Mouse (Mus musculus): ENCODE data around the gene Pheta2. TPM values are rescaled to one million over a fixed set of nuclear protein-coding genes. Genes with fewer than 3 reads are reported as not detected.

The Pheta2 gene
- 0.52 and 0.78 TPM in 2 replicates for polyA plus RNA-seq (2012; rRNA removed)

GRCm38 (mm10) chr15:82338593-82339112, at the start of gene Pheta2, which contains the start of the genes Naga and Smdt1:
Pheta2 (plus strand) TSS chr15:82338942.
Naga (minus strand) TSS chr15:82338925.
Smdt1 (plus strand) TSS chr15:82338959.
- WGBS, result under 1% methylated on average over 41 of the region's 41 CpGs
- DNase-seq (ENCODE audit: low read depth, low spot score), result peak; percentile 97

GRCm38 (mm10) chr15:82290252-82290651, 48.5 kb upstream of the Pheta2 start:
- WGBS, result 54% methylated on average over 7 of the region's 7 CpGs
- no peak for DNase-seq (ENCODE audit: low read depth, low spot score)

DNA sequence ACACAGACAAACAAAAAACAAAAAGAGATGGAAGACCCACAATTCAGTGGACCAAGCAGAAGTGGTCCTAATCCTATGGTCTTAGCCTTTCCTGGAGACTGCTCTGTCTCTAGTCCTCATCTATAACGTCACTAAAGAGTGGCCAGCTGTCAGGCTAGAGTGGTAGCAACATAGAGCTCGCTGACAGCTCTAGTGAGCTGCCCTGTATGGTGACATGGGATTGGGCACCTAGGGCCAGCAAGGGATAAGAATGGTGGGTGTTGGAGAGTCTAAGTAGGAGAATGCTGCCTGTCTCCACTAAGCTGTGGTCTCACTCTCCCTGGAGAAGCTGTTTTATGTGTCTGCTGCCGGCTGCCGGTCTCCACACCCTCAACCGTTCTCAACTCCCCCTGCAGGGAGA, 45.9 kb upstream of the Pheta2 start:
- WGBS, result 22% methylated on average over 5 of the region's 5 CpGs
- DNase-seq (ENCODE audit: low read depth, low spot score), result no peak

GRCm38 (mm10) chr15:82293271-82293711, 45.5 kb upstream of the Pheta2 start:
- 12% methylated on average over 7 of the region's 7 CpGs for WGBS
- no peak for DNase-seq (ENCODE audit: low read depth, low spot score)

DNA sequence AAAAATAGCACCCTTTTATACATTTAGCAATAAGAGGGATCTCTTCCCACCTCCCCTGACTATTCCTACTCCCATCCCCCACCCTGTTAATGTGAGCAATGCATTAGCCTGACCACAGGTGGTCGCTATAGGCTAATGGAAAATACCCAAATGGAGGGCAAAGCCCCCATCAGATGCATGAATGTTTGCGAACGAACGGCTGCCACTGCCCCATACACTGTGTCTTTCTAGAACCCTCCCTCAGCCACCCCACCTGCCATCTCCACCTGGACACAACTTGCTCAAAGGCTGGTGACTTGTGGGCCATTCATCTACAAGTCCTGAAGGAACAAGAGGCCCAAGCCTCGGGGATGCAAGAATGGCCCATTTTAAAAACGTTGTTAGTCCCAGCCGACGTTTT, 44.7 kb upstream of the Pheta2 start:
- no peak for DNase-seq (ENCODE audit: low read depth, low spot score)
- 50% methylated on average over 8 of the region's 8 CpGs for WGBS

- no peak for DNase-seq (ENCODE audit: low read depth, low spot score)
- 49% methylated on average over 39 of the region's 39 CpGs for WGBS
These were observed 39.8 kb upstream of the Pheta2 start, which contains the start of gene Wbp2nl for GRCm38 (mm10) chr15:82298764-82299561. Wbp2nl (plus strand) TSS chr15:82298954.

- no peak for DNase-seq (ENCODE audit: low read depth, low spot score)
- 27% methylated on average over 3 of the region's 3 CpGs for WGBS
These were observed 31.6 kb upstream of the Pheta2 start for GRCm38 (mm10) chr15:82307107-82307506.

DNA sequence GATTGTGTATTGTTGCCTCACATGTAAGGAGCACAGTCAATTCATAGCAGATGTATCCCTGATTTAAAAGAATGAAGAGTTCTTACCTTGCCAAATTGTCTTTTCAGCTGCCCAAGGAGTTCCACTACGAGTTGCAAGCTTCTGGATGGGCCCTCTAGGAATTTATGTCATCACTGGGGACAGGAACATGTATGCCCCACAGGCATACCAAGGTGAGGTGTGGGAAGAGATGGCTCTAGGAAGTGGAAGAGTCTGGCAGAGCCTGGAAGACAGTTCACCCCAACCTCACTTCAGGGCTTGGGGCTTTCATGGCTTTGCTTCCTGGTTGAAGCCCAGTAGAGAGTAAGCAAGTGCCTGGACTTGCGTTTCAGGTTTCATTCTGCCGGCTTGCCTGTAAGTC, 30.3 kb upstream of the Pheta2 start:
- no peak for DNase-seq (ENCODE audit: low read depth, low spot score)

DNA sequence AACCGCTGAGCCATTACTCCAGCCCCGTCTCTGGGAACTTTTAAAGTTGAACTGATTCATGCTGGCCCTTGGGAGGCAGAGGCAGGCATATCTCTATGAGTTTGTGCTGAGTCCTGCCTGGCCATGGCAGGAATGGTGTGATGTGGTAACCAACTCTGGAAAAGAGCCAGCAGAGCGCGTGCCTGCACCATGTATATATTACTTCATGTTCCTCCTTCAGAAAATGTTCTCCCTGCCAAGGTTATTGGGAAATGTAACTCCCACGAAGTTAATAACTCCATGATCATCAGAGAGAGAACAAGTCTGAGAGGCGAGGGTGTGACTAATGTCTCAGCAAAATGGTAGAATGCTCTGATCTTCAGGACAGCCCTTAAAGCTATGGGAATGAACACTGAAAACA, 20.9 kb upstream of the Pheta2 start:
- DNase-seq (ENCODE audit: low read depth, low spot score), result no peak
- WGBS, result 66% methylated on average over 6 of the region's 6 CpGs

More for the DNA sequence above, 30.3 kb upstream of the Pheta2 start:
- WGBS, result 26% methylated on average over 3 of the region's 3 CpGs

DNA sequence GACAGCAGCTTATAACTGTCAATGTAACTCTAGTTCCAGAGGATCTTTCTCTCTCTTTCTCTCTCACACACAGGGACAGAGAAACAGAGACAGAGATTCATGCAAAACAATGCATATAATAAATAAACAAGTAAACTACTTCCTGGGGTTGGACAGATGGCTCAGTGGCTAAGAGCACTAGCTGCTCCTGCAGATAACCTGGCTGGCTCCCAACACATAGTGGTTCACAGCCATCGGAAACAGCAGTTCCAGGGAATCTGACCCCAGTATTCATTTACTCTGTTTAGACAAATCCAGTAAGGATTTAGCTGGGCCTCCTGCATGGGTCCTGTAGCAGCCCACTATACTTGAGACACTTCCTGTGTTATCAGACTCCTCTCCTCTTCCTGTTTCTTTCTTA, 19.1 kb upstream of the Pheta2 start:
- 47% methylated on average over 1 of the region's 1 CpGs for WGBS
- DNase-seq (ENCODE audit: low read depth, low spot score), result no peak

DNA sequence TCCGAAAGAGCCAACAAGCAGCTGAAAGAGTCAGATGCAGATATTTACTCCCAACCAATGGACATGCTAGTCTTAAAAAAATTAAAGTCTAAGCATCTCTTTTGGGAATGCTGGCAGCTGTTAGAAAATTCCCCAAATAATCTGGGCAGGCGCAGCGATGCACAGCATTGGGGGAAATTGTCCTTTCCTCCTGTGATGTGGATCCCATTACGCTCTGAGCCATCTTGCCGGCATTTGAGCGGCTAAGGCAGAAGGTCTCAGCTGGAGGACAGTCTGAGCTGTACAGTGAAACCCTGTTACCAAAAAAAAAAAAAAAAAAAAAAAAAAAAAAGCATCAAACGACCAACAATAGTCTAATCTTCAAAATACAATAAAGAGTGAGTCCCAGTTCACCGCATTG, 16.5 kb upstream of the Pheta2 start:
- 70% methylated on average over 8 of the region's 8 CpGs for WGBS
- DNase-seq (ENCODE audit: low read depth, low spot score), result no peak

GRCm38 (mm10) chr15:82325382-82325781, 13.4 kb upstream of the Pheta2 start:
- WGBS, result 77% methylated on average over 2 of the region's 2 CpGs
- no peak for DNase-seq (ENCODE audit: low read depth, low spot score)

- 98% methylated on average over 4 of the region's 4 CpGs for WGBS
- no peak for DNase-seq (ENCODE audit: low read depth, low spot score)
These were observed 3.5 kb upstream of the Pheta2 start for GRCm38 (mm10) chr15:82335194-82335593.

DNA sequence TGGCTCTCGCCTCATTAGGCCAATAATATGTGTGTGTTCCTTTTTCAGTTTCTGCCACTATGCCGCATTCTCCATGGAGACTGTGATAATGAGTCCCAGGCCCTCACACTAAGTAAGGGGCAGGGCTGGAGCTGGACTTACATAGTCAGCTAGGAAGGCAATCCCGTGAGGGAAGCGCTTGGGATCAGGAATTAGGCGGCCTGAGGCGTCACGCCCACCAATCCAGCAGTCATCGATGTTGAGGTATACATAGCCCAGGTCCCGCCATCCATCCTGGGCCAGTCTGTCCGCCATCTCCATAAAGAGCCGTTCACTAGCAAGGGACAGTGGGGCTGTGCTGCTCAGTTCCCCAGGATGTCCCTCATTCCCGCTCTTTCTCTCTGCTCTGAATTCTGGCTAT, 2.1 kb upstream of the Pheta2 start:
- DNase-seq (ENCODE audit: low read depth, low spot score), result no peak
- 87% methylated on average over 12 of the region's 12 CpGs for WGBS

- 6% methylated on average over 4 of the region's 4 CpGs for WGBS
These were observed 867 bp upstream of the Pheta2 start for GRCm38 (mm10) chr15:82337875-82338274.

DNA sequence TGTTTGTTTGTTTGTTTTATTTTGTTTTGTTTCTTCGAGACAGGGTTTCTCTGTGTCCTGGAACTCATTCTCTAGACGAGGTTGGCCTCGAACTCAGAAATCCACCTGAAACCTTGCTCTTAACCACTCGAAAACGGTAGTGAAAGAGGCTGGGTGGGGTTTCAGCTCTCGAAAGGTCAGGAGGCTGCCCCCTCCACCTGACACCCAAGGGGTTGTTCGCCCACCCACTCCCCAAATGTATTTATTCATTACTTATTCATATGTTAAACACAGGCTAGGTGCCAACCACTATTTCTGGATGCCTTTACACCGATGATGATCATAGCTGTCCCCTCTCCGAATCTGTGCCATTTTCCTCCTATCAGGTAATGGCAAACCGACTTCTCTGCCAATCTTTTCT, 408 bp downstream of the Pheta2 start:
- WGBS, result 52% methylated on average over 10 of the region's 10 CpGs
- no peak for DNase-seq (ENCODE audit: low read depth, low spot score)

More at GRCm38 (mm10) chr15:82337875-82338274, 867 bp upstream of the Pheta2 start:
- no peak for DNase-seq (ENCODE audit: low read depth, low spot score)

DNA sequence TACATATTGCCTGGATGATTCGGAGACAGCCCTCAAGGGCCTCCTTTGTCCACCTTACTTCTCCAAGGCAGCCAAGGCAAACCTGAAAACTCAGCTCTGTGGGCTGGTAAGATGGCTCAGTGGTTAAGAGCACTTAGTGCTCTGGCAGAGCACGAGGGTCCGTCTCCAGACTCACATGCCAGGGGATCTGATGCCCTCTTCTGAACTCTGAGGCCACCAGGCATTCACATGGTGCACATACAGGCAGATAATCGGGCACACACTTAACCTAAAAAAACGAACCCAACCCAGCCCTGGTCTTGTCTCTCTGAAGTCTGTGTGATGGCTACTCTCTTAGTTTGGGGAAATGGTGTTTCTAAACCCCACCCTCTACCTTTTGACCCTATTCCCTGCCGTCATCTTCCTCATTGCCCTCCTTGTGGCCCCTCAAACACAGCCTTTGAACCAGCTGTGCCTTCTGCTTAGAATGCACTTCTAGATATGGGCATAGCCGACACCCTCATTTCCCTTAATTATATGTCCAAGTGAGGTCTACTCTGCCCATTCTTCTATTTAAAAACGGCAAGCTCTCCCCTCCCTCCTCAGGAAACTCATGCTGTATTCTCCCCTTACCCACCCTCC, 1.0 kb downstream of the Pheta2 start:
- no peak for DNase-seq (ENCODE audit: low read depth, low spot score)
- WGBS, result 59% methylated on average over 8 of the region's 8 CpGs

- DNase-seq (ENCODE audit: low read depth, low spot score), result no peak
- WGBS, result 53% methylated on average over 21 of the region's 21 CpGs
These were observed 1.8 kb downstream of the Pheta2 start for GRCm38 (mm10) chr15:82340414-82341035.

DNA sequence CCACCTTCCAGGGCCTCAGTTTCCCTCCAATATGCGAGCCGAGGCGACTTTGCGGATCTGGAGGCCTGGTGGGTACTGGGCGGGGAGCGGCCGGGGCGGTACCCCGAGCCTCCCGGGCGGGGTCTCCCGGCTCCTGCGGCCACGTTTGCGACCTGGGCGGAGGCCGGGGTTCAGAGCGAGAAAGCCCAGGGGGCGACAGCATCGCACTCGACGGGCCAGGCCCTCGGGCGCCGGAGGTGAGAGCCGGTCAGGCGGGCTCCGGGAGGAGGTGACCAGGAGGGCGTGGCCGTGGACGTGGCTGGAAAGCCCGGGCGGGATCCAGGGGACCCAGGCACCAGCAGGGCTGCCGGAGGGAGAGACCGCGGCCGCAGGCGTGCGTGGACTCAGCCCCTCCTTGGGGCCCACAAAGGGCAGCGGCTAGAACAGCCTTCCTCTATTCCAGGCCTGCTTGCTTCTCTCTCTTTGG, 2.3 kb downstream of the Pheta2 start:
- 4% methylated on average over 40 of the region's 40 CpGs for WGBS
- DNase-seq (ENCODE audit: low read depth, low spot score), result no peak
